Mouse (Mus musculus) myocyte (in vitro differentiated cells): ENCODE measurements around the gene Vgll4. TPM values are rescaled to one million over a fixed set of nuclear protein-coding genes. Genes with fewer than 3 reads are reported as not detected.

ENCODE experiments used
- H3K27me3 ChIP-seq: one replicate; pipeline ENCODE4 v1.6.1; 2011; ENCODE audit not compliant: control insufficient read depth, insufficient read depth, insufficient read length
- H3K36me3 ChIP-seq: one replicate; pipeline ENCODE4 v1.6.1; 2011; ENCODE audit not compliant: control insufficient read depth, insufficient read depth
- H3K4me2 ChIP-seq: one replicate; pipeline ENCODE4 v1.6.1; 2011; ENCODE audit warnings: low read depth, control low read depth
- H3K4me3 ChIP-seq: one replicate; pipeline ENCODE4 v1.5.1; 2011; ENCODE audit warnings: mild to moderate bottlenecking, control low read depth, moderate library complexity
- H3K79me2 ChIP-seq: one replicate; pipeline ENCODE4 v1.6.1; 2011; ENCODE audit not compliant: control insufficient read depth, insufficient read depth
- H3ac ChIP-seq: one replicate; pipeline ENCODE4 v1.6.1; 2011; ENCODE audit not compliant: control insufficient read depth, insufficient read length
- CEBPB ChIP-seq: IDR thresholded peaks from 2 replicates; pipeline ENCODE4 v1.6.1; 2011; ENCODE audit warnings: mild to moderate bottlenecking, moderate library complexity; ENCODE audit not compliant: poor library complexity, insufficient read depth, severe bottlenecking
- E2F4 ChIP-seq: IDR thresholded peaks from one replicate; pipeline ENCODE4 v1.6.1; 2011; ENCODE audit warnings: mild to moderate bottlenecking, control low read depth, moderate library complexity; ENCODE audit not compliant: insufficient read depth
- MAX ChIP-seq: IDR thresholded peaks from one replicate; pipeline ENCODE4 v1.6.1; 2011; ENCODE audit warnings: low read depth, mild to moderate bottlenecking, control low read depth
- MYOD1 ChIP-seq, 3 experiments: IDR thresholded peaks; one replicate each; pipeline ENCODE4 v1.6.1; 2011; ENCODE audit warnings: control low read depth in 2 of 3, low read depth in 2 of 3, mild to moderate bottlenecking in 2 of 3, moderate library complexity in 1 of 3; ENCODE audit not compliant: insufficient read length in 2 of 3, control insufficient read depth in 1 of 3
- MYOG ChIP-seq, 3 experiments: IDR thresholded peaks; one replicate each; pipeline ENCODE4 v1.6.1; 2011; ENCODE audit warnings: control low read depth in 2 of 3, low read depth in 2 of 3, mild to moderate bottlenecking in 2 of 3; ENCODE audit not compliant: insufficient read length in 2 of 3, control insufficient read depth in 1 of 3, insufficient read depth in 1 of 3
- POLR2A ChIP-seq: IDR thresholded peaks from one replicate; pipeline ENCODE4 v1.6.1; 2011; ENCODE audit warnings: low read depth, mild to moderate bottlenecking, control low read depth, moderate library complexity; ENCODE audit not compliant: insufficient read length
- POLR2AphosphoS2 ChIP-seq: IDR thresholded peaks from one replicate; pipeline ENCODE4 v1.6.1; 2011; ENCODE audit warnings: low read depth, control low read depth; ENCODE audit not compliant: insufficient read length
- REST ChIP-seq: IDR thresholded peaks from one replicate; pipeline ENCODE4 v1.6.1; 2011; ENCODE audit warnings: mild to moderate bottlenecking, control low read depth, moderate library complexity; ENCODE audit not compliant: insufficient read depth, insufficient read length
- SRF ChIP-seq: IDR thresholded peaks from one replicate; pipeline ENCODE4 v1.6.1; 2011; ENCODE audit warnings: low read depth; ENCODE audit not compliant: control insufficient read depth, insufficient read length
- TCF12 ChIP-seq: IDR thresholded peaks from one replicate; pipeline ENCODE4 v1.6.1; 2011; ENCODE audit warnings: mild to moderate bottlenecking, control low read depth; ENCODE audit not compliant: poor library complexity, insufficient read depth, severe bottlenecking
- TCF3 ChIP-seq: IDR thresholded peaks from one replicate; pipeline ENCODE4 v1.6.1; 2011; ENCODE audit warnings: low read depth, control low read depth; ENCODE audit not compliant: insufficient read length
- USF1 ChIP-seq: IDR thresholded peaks from one replicate; pipeline ENCODE4 v1.6.1; 2011; ENCODE audit warnings: low read depth, mild to moderate bottlenecking, control low read depth, moderate library complexity
- polyA plus RNA-seq: library from polyadenylated mRNA; unstranded; fragments of >200 nt; fragmentation: generic; extraction: Trizol; gene quantifications from one replicate; pipeline ENCODE4 v1.2.1, GENCODE M21; 2012; ENCODE audit warnings: missing spikeins

The Vgll4 gene
- polyA plus RNA-seq, 1 experiment: 21.1 TPM

DNA sequence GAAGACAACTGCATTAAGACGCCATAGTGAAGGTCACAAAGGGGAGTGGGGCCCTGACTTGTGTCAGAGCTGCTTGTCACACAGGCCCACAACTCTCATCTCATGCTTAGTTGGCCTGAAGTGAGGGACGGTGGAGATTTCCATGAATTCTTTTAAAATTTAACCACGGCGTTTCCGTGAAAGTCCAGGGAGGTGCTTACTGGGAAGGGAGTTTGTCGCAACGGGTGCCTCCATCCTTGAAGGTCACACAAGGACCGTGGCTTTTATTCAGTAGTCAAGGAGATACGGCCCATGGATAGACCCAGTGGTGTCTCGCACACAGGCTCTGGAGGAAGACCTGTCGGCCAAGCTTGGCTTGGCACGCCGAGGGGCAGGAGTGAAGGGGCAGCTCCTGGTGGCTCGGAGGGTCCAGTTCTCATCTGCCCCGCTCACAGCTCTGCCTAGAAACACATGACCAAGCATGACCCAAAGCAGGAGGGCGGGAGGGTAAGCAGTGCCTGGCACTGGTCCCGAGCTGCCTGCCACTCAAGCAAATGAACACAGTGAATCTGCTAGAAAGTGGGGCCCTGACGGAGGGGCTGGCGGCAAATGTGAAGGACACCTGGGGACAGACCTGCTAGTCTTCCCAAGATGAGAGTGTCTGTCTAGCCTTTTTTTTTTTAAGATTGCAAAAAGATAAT is 90.8 kb downstream of the Vgll4 start:
- Histone ChIP-seq H3ac (no peak overlapping the region), H3K27me3 (no peaks in the 10 kb centered on the region), H3K4me3 (no peak overlapping the region), H3K79me2 (peaks cover 91% of the 10 kb centered on the region), H3K4me2 (no peak overlapping the region), H3K36me3 (peaks cover 5% of the 10 kb centered on the region)
- TF ChIP-seq REST (no peak), SRF (no peak), POLR2AphosphoS2 (no peak), MYOD1 (IDR thresholded peaks at IDR 0.05; ENCODE audit: control insufficient read depth in 1 of 3, insufficient read length in 2 of 3, low read depth in 2 of 3) (no peak), POLR2A (no peak), MYOG (IDR thresholded peaks at IDR 0.05; ENCODE audit: control insufficient read depth in 1 of 3, insufficient read depth in 1 of 3, insufficient read length in 2 of 3, low read depth in 2 of 3) (no peak), MAX (no peak), CEBPB (no peak), USF1 (no peak)

- peaks cover 91% of the 10 kb centered on the region for H3K79me2 ChIP-seq
- H3K27me3 ChIP-seq: no peaks in the 10 kb centered on the region
- no peak overlapping the region for H3ac ChIP-seq
- no peak overlapping the region for H3K4me3 ChIP-seq
- peaks cover 5% of the 10 kb centered on the region for H3K36me3 ChIP-seq
- TF ChIP-seq E2F4: no peak
- no peak for TF ChIP-seq SRF
- TF ChIP-seq POLR2A: no peak
- TF ChIP-seq TCF12: no peak
- TF ChIP-seq REST: no peak
- H3K4me2 ChIP-seq: no peak overlapping the region
Measured at GRCm38 (mm10) chr6:114876546-114876945, 93.2 kb downstream of the Vgll4 start.

- no peak for TF ChIP-seq REST
- TF ChIP-seq POLR2A: no peak
- no peak for TF ChIP-seq MYOD1 (IDR thresholded peaks at IDR 0.05; ENCODE audit: control insufficient read depth in 1 of 3, insufficient read length in 2 of 3, low read depth in 2 of 3)
- TF ChIP-seq TCF3: no peak
- TF ChIP-seq CEBPB: no peak
- TF ChIP-seq MYOG (IDR thresholded peaks at IDR 0.05; ENCODE audit: control insufficient read depth in 1 of 3, insufficient read depth in 1 of 3, insufficient read length in 2 of 3, low read depth in 2 of 3): no peak
Measured at GRCm38 (mm10) chr6:114876033-114876432, 93.8 kb downstream of the Vgll4 start.

GRCm38 (mm10) chr6:114875018-114875558 is 94.7 kb downstream of the Vgll4 start:
- Histone ChIP-seq H3ac (no peak overlapping the region), H3K79me2 (peaks cover 88% of the 10 kb centered on the region), H3K4me2 (peak overlapping the region; percentile 97), H3K27me3 (no peaks in the 10 kb centered on the region), H3K4me3 (peak overlapping the region; percentile 37), H3K36me3 (peaks cover 5% of the 10 kb centered on the region)
- TF ChIP-seq REST (no peak), TCF3 (no peak), CEBPB (no peak), MYOG (IDR thresholded peaks at IDR 0.05; ENCODE audit: control insufficient read depth in 1 of 3, insufficient read depth in 1 of 3, insufficient read length in 2 of 3, low read depth in 2 of 3) (peak in 1 of 3 experiments; percentile 25), TCF12 (no peak), POLR2A (no peak), MYOD1 (IDR thresholded peaks at IDR 0.05; ENCODE audit: control insufficient read depth in 1 of 3, insufficient read length in 2 of 3, low read depth in 2 of 3) (no peak)

More at GRCm38 (mm10) chr6:114876033-114876432, 93.8 kb downstream of the Vgll4 start:
- Histone ChIP-seq H3K4me3 (no peak overlapping the region), H3ac (no peak overlapping the region), H3K36me3 (peaks cover 5% of the 10 kb centered on the region), H3K79me2 (peaks cover 91% of the 10 kb centered on the region), H3K4me2 (peak overlapping the region; percentile 97), H3K27me3 (no peaks in the 10 kb centered on the region)

- Histone ChIP-seq H3K27me3 (no peaks in the 10 kb centered on the region), H3K36me3 (peaks cover 5% of the 10 kb centered on the region), H3K4me3 (peak overlapping the region; percentile 37), H3K79me2 (peaks cover 88% of the 10 kb centered on the region), H3ac (no peak overlapping the region), H3K4me2 (peak overlapping the region; percentile 97)
- peak; percentile 47 for TF ChIP-seq USF1
- TF ChIP-seq TCF3: no peak
- no peak for TF ChIP-seq TCF12
- TF ChIP-seq SRF: no peak
- TF ChIP-seq MYOD1 (IDR thresholded peaks at IDR 0.05; ENCODE audit: control insufficient read depth in 1 of 3, insufficient read length in 2 of 3, low read depth in 2 of 3): no peak
- TF ChIP-seq POLR2AphosphoS2: no peak
- TF ChIP-seq CEBPB: no peak
- peak in 1 of 3 experiments; percentile 60 for TF ChIP-seq MYOG (IDR thresholded peaks at IDR 0.05; ENCODE audit: control insufficient read depth in 1 of 3, insufficient read depth in 1 of 3, insufficient read length in 2 of 3, low read depth in 2 of 3)
- no peak for TF ChIP-seq MAX
- TF ChIP-seq E2F4: no peak
- TF ChIP-seq POLR2A: no peak
- no peak for TF ChIP-seq REST
Measured at GRCm38 (mm10) chr6:114874138-114874928, 95.5 kb downstream of the Vgll4 start.
